Mouse (Mus musculus): Measurements from ENCODE around the gene Phf13. TPM values are rescaled to one million over a fixed set of nuclear protein-coding genes. Genes with fewer than 3 reads are reported as not detected.

Gene Phf13
- 22.2 and 29.2 TPM in 2 replicates for total RNA-seq (2012; rRNA removed)

GRCm38 (mm10) chr4:151996173-151996950 is at the start of gene Phf13:
TSS of gene Phf13 (minus strand) at chr4:151996258.
- H3K27ac ChIP-seq (ENCODE audit: insufficient read depth, low read depth, low read length, poor library complexity, severe bottlenecking): peak within 1 kb of the TSS; percentile 71
- H3K4me3 ChIP-seq (ENCODE audit: insufficient read depth in 1 of 2, low read depth in 1 of 2, low read length in 2 of 2, poor library complexity in 1 of 2, severe bottlenecking in 1 of 2): peak within 1 kb of the TSS; percentile 99 to 100
- in situ Hi-C loops (cut with MboI; ENCODE audit: low sequenced_read_pairs in 2 of 2, unreplicated experiment in 2 of 2): no loop called here
- DNase-seq (ENCODE audit: low read depth, low spot score): peak; percentile 97
- peaks cover 19% of the 10 kb centered on the region for H3K36me3 ChIP-seq (ENCODE audit: control insufficient read depth, insufficient read depth, low read length, poor library complexity, severe bottlenecking)
- TF ChIP-seq HCFC1 (IDR thresholded peaks at IDR 0.05; ENCODE audit: borderline replicate concordance, insufficient read depth, low read length) (peak; percentile 99), ZC3H11A (IDR thresholded peaks at IDR 0.05; ENCODE audit: borderline replicate concordance, low read depth, low read length) (no peak), CHD2 (IDR thresholded peaks at IDR 0.05; ENCODE audit: low read depth, low read length) (no peak; the same call in 1 of the 2 replicates)
- peak within 1 kb of the TSS; percentile 97 for H3K9ac ChIP-seq (ENCODE audit: insufficient read depth, low read depth, low read length, poor library complexity, severe bottlenecking)
- H3K4me1 ChIP-seq (ENCODE audit: control insufficient read depth in 2 of 2, insufficient read depth in 2 of 2, low read length in 2 of 2, poor library complexity in 1 of 2): peaks cover 0 to 14% of the 10 kb centered on the region in 2 experiments; a peak in 2 of 4 replicates
- H3K9me3 ChIP-seq (ENCODE audit: control insufficient read depth, insufficient read depth, low read depth, low read length): no peaks in the 10 kb centered on the region

GRCm38 (mm10) chr4:152044609-152045008 is 48.6 kb upstream of the Phf13 start:
- no peaks in the 10 kb centered on the region for H3K9me3 ChIP-seq (ENCODE audit: control insufficient read depth, insufficient read depth, low read depth, low read length)
- no peak overlapping the region for H3K27ac ChIP-seq (ENCODE audit: insufficient read depth, low read depth, low read length, poor library complexity, severe bottlenecking)
- peaks cover 68% of the 10 kb centered on the region for H3K36me3 ChIP-seq (ENCODE audit: control insufficient read depth, insufficient read depth, low read length, poor library complexity, severe bottlenecking)
- peaks cover 3 to 25% of the 10 kb centered on the region in 2 experiments; a peak in 2 of 4 replicates for H3K4me1 ChIP-seq (ENCODE audit: control insufficient read depth in 2 of 2, insufficient read depth in 2 of 2, low read length in 2 of 2, poor library complexity in 1 of 2)
- no peak overlapping the region for H3K9ac ChIP-seq (ENCODE audit: insufficient read depth, low read depth, low read length, poor library complexity, severe bottlenecking)
- no peak for DNase-seq (ENCODE audit: low read depth, low spot score)
- no peak for TF ChIP-seq MAFK (IDR thresholded peaks at IDR 0.05; ENCODE audit: insufficient read depth, low read depth, low read length)
- TF ChIP-seq ZC3H11A (IDR thresholded peaks at IDR 0.05; ENCODE audit: borderline replicate concordance, low read depth, low read length): no peak
- no peak for TF ChIP-seq CHD2 (IDR thresholded peaks at IDR 0.05; ENCODE audit: low read depth, low read length)
- TF ChIP-seq ZNF384 (IDR thresholded peaks at IDR 0.05; ENCODE audit: low read depth, low read length): no peak
- TF ChIP-seq HCFC1 (IDR thresholded peaks at IDR 0.05; ENCODE audit: borderline replicate concordance, insufficient read depth, low read length): no peak
- in situ Hi-C loops (cut with MboI; ENCODE audit: low sequenced_read_pairs in 2 of 2, unreplicated experiment in 2 of 2): no loop called here
- H3K4me3 ChIP-seq (ENCODE audit: insufficient read depth in 1 of 2, low read depth in 1 of 2, low read length in 2 of 2, poor library complexity in 1 of 2, severe bottlenecking in 1 of 2): no peak overlapping the region

GRCm38 (mm10) chr4:152043171-152043570 is 47.1 kb upstream of the Phf13 start:
- TF ChIP-seq ZNF384 (IDR thresholded peaks at IDR 0.05; ENCODE audit: low read depth, low read length): no peak
- TF ChIP-seq HCFC1 (IDR thresholded peaks at IDR 0.05; ENCODE audit: borderline replicate concordance, insufficient read depth, low read length): no peak
- no peak for TF ChIP-seq CHD2 (IDR thresholded peaks at IDR 0.05; ENCODE audit: low read depth, low read length)
- TF ChIP-seq ZC3H11A (IDR thresholded peaks at IDR 0.05; ENCODE audit: borderline replicate concordance, low read depth, low read length): no peak
- TF ChIP-seq MAFK (IDR thresholded peaks at IDR 0.05; ENCODE audit: insufficient read depth, low read depth, low read length): no peak
- in situ Hi-C loops (cut with MboI; ENCODE audit: low sequenced_read_pairs in 2 of 2, unreplicated experiment in 2 of 2): no loop called here
- peaks cover 64% of the 10 kb centered on the region for H3K36me3 ChIP-seq (ENCODE audit: control insufficient read depth, insufficient read depth, low read length, poor library complexity, severe bottlenecking)

GRCm38 (mm10) chr4:152041924-152042641 is 46.0 kb upstream of the Phf13 start:
- no peak overlapping the region for H3K9ac ChIP-seq (ENCODE audit: insufficient read depth, low read depth, low read length, poor library complexity, severe bottlenecking)
- H3K4me3 ChIP-seq (ENCODE audit: insufficient read depth in 1 of 2, low read depth in 1 of 2, low read length in 2 of 2, poor library complexity in 1 of 2, severe bottlenecking in 1 of 2): no peak overlapping the region
- no peak for DNase-seq (ENCODE audit: low read depth, low spot score)
- no peak overlapping the region for H3K27ac ChIP-seq (ENCODE audit: insufficient read depth, low read depth, low read length, poor library complexity, severe bottlenecking)
- peaks cover 3 to 34% of the 10 kb centered on the region in 2 experiments; a peak in 2 of 4 replicates for H3K4me1 ChIP-seq (ENCODE audit: control insufficient read depth in 2 of 2, insufficient read depth in 2 of 2, low read length in 2 of 2, poor library complexity in 1 of 2)
- in situ Hi-C loops (cut with MboI; ENCODE audit: low sequenced_read_pairs in 2 of 2, unreplicated experiment in 2 of 2): no loop called here
- H3K36me3 ChIP-seq (ENCODE audit: control insufficient read depth, insufficient read depth, low read length, poor library complexity, severe bottlenecking): peaks cover 53% of the 10 kb centered on the region
- TF ChIP-seq ZNF384 (IDR thresholded peaks at IDR 0.05; ENCODE audit: low read depth, low read length) (no peak), MAFK (IDR thresholded peaks at IDR 0.05; ENCODE audit: insufficient read depth, low read depth, low read length) (no peak), ZC3H11A (IDR thresholded peaks at IDR 0.05; ENCODE audit: borderline replicate concordance, low read depth, low read length) (no peak), CHD2 (IDR thresholded peaks at IDR 0.05; ENCODE audit: low read depth, low read length) (no peak), HCFC1 (IDR thresholded peaks at IDR 0.05; ENCODE audit: borderline replicate concordance, insufficient read depth, low read length) (no peak)
- H3K9me3 ChIP-seq (ENCODE audit: control insufficient read depth, insufficient read depth, low read depth, low read length): no peaks in the 10 kb centered on the region

More at GRCm38 (mm10) chr4:152043171-152043570, 47.1 kb upstream of the Phf13 start:
- H3K27ac ChIP-seq (ENCODE audit: insufficient read depth, low read depth, low read length, poor library complexity, severe bottlenecking): no peak overlapping the region
- no peak overlapping the region; the same call in 1 of the 2 replicates for H3K9ac ChIP-seq (ENCODE audit: insufficient read depth, low read depth, low read length, poor library complexity, severe bottlenecking)
- no peak overlapping the region for H3K4me3 ChIP-seq (ENCODE audit: insufficient read depth in 1 of 2, low read depth in 1 of 2, low read length in 2 of 2, poor library complexity in 1 of 2, severe bottlenecking in 1 of 2)
- H3K9me3 ChIP-seq (ENCODE audit: control insufficient read depth, insufficient read depth, low read depth, low read length): no peaks in the 10 kb centered on the region
- peaks cover 3 to 28% of the 10 kb centered on the region in 2 experiments; a peak in 2 of 4 replicates for H3K4me1 ChIP-seq (ENCODE audit: control insufficient read depth in 2 of 2, insufficient read depth in 2 of 2, low read length in 2 of 2, poor library complexity in 1 of 2)
- no peak for DNase-seq (ENCODE audit: low read depth, low spot score)

Data from ES-E14 (cell line).